Mouse (Mus musculus): Measurements from ENCODE around the gene Smco4.

DNA sequence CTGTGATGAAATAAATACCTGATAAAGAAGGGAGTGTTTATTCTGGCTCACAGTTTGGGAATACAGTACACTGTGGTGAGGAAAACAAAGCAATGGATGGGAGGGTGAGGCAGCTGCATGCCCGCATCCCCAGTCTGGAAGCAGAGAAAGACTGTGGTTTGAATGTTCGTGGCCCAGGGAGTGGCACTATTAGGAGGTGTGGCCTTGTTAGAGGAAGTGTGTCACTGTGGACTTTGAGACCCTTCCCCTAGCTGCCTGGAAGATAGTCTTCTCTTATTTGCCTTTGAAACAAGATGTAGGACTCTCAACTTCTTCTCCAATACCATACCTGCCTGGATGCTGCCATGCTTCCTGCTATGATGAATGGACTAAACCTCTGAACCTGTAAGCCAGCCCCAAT, 45.8 kb upstream of the Smco4 start:
- TF ChIP-seq GATA1 (IDR thresholded peaks at IDR 0.05; ENCODE audit: low read length), result no peak
- TF ChIP-seq TAL1 (IDR thresholded peaks at IDR 0.05; ENCODE audit: low read length), result no peak
